8 mouse cellular contexts compared by ENCODE assay signal in genomic region chr11:20829056-20829686, GRCm38 (mm10). TPM values are rescaled to one million over a fixed set of nuclear protein-coding genes. Genes with fewer than 3 reads are reported as not detected.
DNase-seq lines count a peak whose midpoint lies in the region; ATAC-seq lines count a peak whose summit lies in the region.

No protein-coding gene starts in this region.

- peaks cover 35% of the 10 kb centered on the region for H3K36me3 ChIP-seq in hindbrain, embryonic 15.5 days
- 0 out of 2 replicates have a peak, but pooled peaks cover 6% of the 10 kb centered on the region for H3K36me3 ChIP-seq in liver, embryonic 11.5 days (ENCODE audit: control insufficient read depth, insufficient read depth, low read length)
- peaks cover 30% of the 10 kb centered on the region for H3K36me3 ChIP-seq in neural tube, embryonic 13.5 days

- H3K4me1 ChIP-seq in hindbrain, embryonic 15.5 days (replicated peaks): peaks cover 29% of the 10 kb centered on the region
- peaks cover 10% of the 10 kb centered on the region for H3K4me1 ChIP-seq in liver, embryonic 11.5 days (replicated peaks; ENCODE audit: control insufficient read depth, insufficient read depth, low read length)
- peaks cover 34% of the 10 kb centered on the region for H3K4me1 ChIP-seq in neural tube, embryonic 13.5 days (replicated peaks)

- peak overlapping the region; percentile 74 for H3K4me2 ChIP-seq in hindbrain, embryonic 15.5 days
- H3K4me2 ChIP-seq in liver, embryonic 11.5 days: peak overlapping the region; percentile 1
- H3K4me2 ChIP-seq in neural tube, embryonic 13.5 days: peak overlapping the region; percentile 83

- intact Hi-C loops in left cerebral cortex, postnatal 25 days (cut with DNase I): no loop called here
- intact Hi-C loops in left cerebral cortex, postnatal 4 days (cut with DNase I): no loop called here

- H3K27ac ChIP-seq in hindbrain, embryonic 15.5 days (replicated peaks): peak overlapping the region; percentile 39; the same call in 1 of the 2 replicates
- no peak overlapping the region for H3K27ac ChIP-seq in liver, embryonic 11.5 days (ENCODE audit: low read depth, low read length)
- H3K27ac ChIP-seq in neural tube, embryonic 13.5 days (replicated peaks): no peak overlapping the region; the same call in 1 of the 2 replicates

- H3K9me3 ChIP-seq in hindbrain, embryonic 15.5 days: no peaks in the 10 kb centered on the region
- H3K9me3 ChIP-seq in liver, embryonic 11.5 days (ENCODE audit: control insufficient read depth, low read length): no peaks in the 10 kb centered on the region
- H3K9me3 ChIP-seq in neural tube, embryonic 13.5 days: no peaks in the 10 kb centered on the region

- peak; percentile 13 to 16 for DNase-seq in left cerebral cortex, postnatal 25 days (ENCODE audit: low spot score in 2 of 2)
- no peak for DNase-seq in left cerebral cortex, postnatal 4 days
- DNase-seq in liver, embryonic 11.5 days (ENCODE audit: low spot score): no peak
- no peak for DNase-seq in gastrocnemius, postnatal 4 days (ENCODE audit: low spot score in 2 of 2)
- DNase-seq in frontal cortex, postnatal 10 days (ENCODE audit: low spot score in 2 of 2): no peak
- DNase-seq in adrenal gland, adult 8-10 months: no peak

- no peak overlapping the region for H3K9ac ChIP-seq in hindbrain, embryonic 15.5 days
- H3K9ac ChIP-seq in liver, embryonic 11.5 days (ENCODE audit: low read depth, low read length): no peak overlapping the region
- H3K9ac ChIP-seq in neural tube, embryonic 13.5 days: peak overlapping the region; percentile 94; the same call in 1 of the 2 replicates

- H3K4me3 ChIP-seq in hindbrain, embryonic 15.5 days: peak overlapping the region; percentile 76
- H3K4me3 ChIP-seq in liver, embryonic 11.5 days (ENCODE audit: low read depth, low read length): no peak overlapping the region
- H3K4me3 ChIP-seq in neural tube, embryonic 13.5 days: peak overlapping the region; percentile 75

- 42% methylated on average over 9 of the region's 9 CpGs for WGBS in hindbrain, embryonic 15.5 days
- 82% methylated on average over 9 of the region's 9 CpGs for WGBS in liver, embryonic 11.5 days
- WGBS in neural tube, embryonic 13.5 days: 49% methylated on average over 9 of the region's 9 CpGs

- H3K27me3 ChIP-seq in hindbrain, embryonic 15.5 days: no peaks in the 10 kb centered on the region
- H3K27me3 ChIP-seq in liver, embryonic 11.5 days (replicated peaks; ENCODE audit: control insufficient read depth, insufficient read depth, low read length): peaks cover 17% of the 10 kb centered on the region; the same call in 1 of the 2 replicates
- peaks cover 5% of the 10 kb centered on the region for H3K27me3 ChIP-seq in neural tube, embryonic 13.5 days

- ATAC-seq in hindbrain, embryonic 15.5 days (ENCODE audit: low FRiP score, low read depth): no peak
- ATAC-seq in liver, embryonic 11.5 days (replicated peaks; ENCODE audit: low FRiP score): no peak
- ATAC-seq in neural tube, embryonic 13.5 days (ENCODE audit: low read depth): no peak

RNA-seq across cellular contexts. Expression of gene Lgalsl, which starts 1.7 kb away (rescaled TPM):
- total RNA-seq in left cerebral cortex, postnatal 25 days (2021): 10 to 100 TPM; 86.2 to 93.4 TPM
- 10 to 100 TPM; 86.3 to 90.8 TPM for total RNA-seq in left cerebral cortex, postnatal 4 days (2021)
- polyA plus RNA-seq in hindbrain, embryonic 15.5 days (2015; fragmentation: Nextera tagmentation; extraction: Ambion mirVana): 74.5 and 77.7 TPM in 2 replicates
- 20.4 and 25.4 TPM in 2 replicates for polyA plus RNA-seq in liver, embryonic 11.5 days (2014; fragmentation: Nextera tagmentation; extraction: Ambion mirVana)
- 50.9 and 51.6 TPM in 2 replicates for polyA plus RNA-seq in neural tube, embryonic 13.5 days (2015; fragmentation: Nextera tagmentation; extraction: Ambion mirVana)
- 10 to 100 TPM; 64.0 to 67.2 TPM for total RNA-seq in gastrocnemius, postnatal 4 days (2021)
- total RNA-seq in adrenal gland, adult 8-10 months (2022): 10 to 100 TPM; 27.3 to 32.7 (median 30.3) TPM

Comparison
In these comparisons a context has a peak if more than half of its experiments do, and no peak if none do; other contexts are left out.
1. DNase-seq: peak in left cerebral cortex, postnatal 25 days (2 of 2); none in left cerebral cortex, postnatal 4 days (single experiment), liver, embryonic 11.5 days (single experiment), gastrocnemius, postnatal 4 days (0 of 2), frontal cortex, postnatal 10 days (0 of 2) and adrenal gland, adult 8-10 months (single experiment).
2. H3K4me2 ChIP-seq: peak in every context shown above with its lines; median percentile 83 in neural tube, embryonic 13.5 days; 74 in hindbrain, embryonic 15.5 days; 1 in liver, embryonic 11.5 days.